Mouse (Mus musculus) urinary bladder, postnatal 10 days (tissue): ENCODE results near the gene Vmn2r32.
"Not testable (repeated sequence)": the region's sequence is repeated elsewhere in the genome, so short reads cannot be mapped to it uniquely, and the experiment has no call there.

Experiments
- DNase-seq: peaks from one replicate; pipeline ENCODE4 v3.0.0; 2022; ENCODE audit warnings: low spot score

Vmn2r32 gene

GRCm38 (mm10) chr7:7479918-7480317 lies at the start of gene Vmn2r32:
TSS of gene Vmn2r32 (minus strand) at chr7:7480018.
- not testable (repeated sequence) for DNase-seq
